Mouse (Mus musculus): ENCODE results near the gene Limk1. TPM values are rescaled to one million over a fixed set of nuclear protein-coding genes. Genes with fewer than 3 reads are reported as not detected.

The Limk1 gene
- polyA plus RNA-seq, 1 experiment from 2014 or later, result 1.8 TPM

DNA sequence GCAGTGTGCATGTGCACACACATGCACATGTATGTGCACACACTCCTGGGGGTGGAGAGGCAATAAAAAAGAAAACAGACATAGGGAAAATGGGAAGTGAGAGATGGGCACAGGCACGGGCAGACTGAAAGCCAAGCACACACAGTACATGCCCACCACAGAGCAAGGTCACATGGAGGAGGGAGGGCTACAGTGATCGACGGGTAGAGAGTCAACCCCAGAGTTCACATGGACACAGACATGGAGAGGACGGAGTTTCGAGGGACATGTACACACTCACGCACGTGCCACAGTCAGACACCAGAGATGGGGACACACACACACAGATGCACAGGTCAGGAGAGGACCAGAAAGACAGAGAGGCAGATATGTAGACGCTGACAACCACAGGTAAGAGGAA is 73.0 kb downstream of the Limk1 start:
- peaks cover 28% of the 10 kb centered on the region for H3K36me3 ChIP-seq (ENCODE audit: control insufficient read depth, insufficient read depth)
- 81% methylated on average over 8 of the region's 8 CpGs for WGBS
- H3K9me3 ChIP-seq (ENCODE audit: control insufficient read depth), result no peaks in the 10 kb centered on the region
- H3K4me2 ChIP-seq (replicated peaks; ENCODE audit: low read depth), result no peak overlapping the region
- H3K4me1 ChIP-seq (replicated peaks; ENCODE audit: control insufficient read depth, insufficient read depth, low read length), result 0 out of 2 replicates have a peak, but pooled peaks cover 6% of the 10 kb centered on the region
- H3K27me3 ChIP-seq (replicated peaks; ENCODE audit: control insufficient read depth, insufficient read depth, low read length), result no peaks in the 10 kb centered on the region
- ATAC-seq, result no peak
- H3K9ac ChIP-seq (ENCODE audit: low read depth, low read length), result no peak overlapping the region
- no peak overlapping the region for H3K27ac ChIP-seq (ENCODE audit: low read depth, low read length)
- TF ChIP-seq CTCF (IDR thresholded peaks at IDR 0.05; ENCODE audit: low read depth), result no peak
- H3K4me3 ChIP-seq (ENCODE audit: low read depth, low read length), result no peak overlapping the region

GRCm38 (mm10) chr5:134614802-134615201 is 73.6 kb downstream of the Limk1 start, which contains the start of gene Lat2:
Lat2 (minus strand) TSS chr5:134615025.
- Histone ChIP-seq H3K9ac (ENCODE audit: low read depth, low read length) (no peak within 1 kb of the TSS), H3K4me1 (replicated peaks; ENCODE audit: control insufficient read depth, insufficient read depth, low read length) (0 out of 2 replicates have a peak, but pooled peaks cover 6% of the 10 kb centered on the region), H3K27me3 (replicated peaks; ENCODE audit: control insufficient read depth, insufficient read depth, low read length) (no peaks in the 10 kb centered on the region), H3K9me3 (ENCODE audit: control insufficient read depth) (no peaks in the 10 kb centered on the region), H3K4me2 (replicated peaks; ENCODE audit: low read depth) (no peak within 1 kb of the TSS), H3K36me3 (ENCODE audit: control insufficient read depth, insufficient read depth) (peaks cover 22% of the 10 kb centered on the region), H3K27ac (ENCODE audit: low read depth, low read length) (no peak within 1 kb of the TSS), H3K4me3 (ENCODE audit: low read depth, low read length) (no peak within 1 kb of the TSS)
- TF ChIP-seq CTCF (IDR thresholded peaks at IDR 0.05; ENCODE audit: low read depth), result no peak
- no peak for ATAC-seq
- 80% methylated on average over 7 of the region's 7 CpGs for WGBS

- Histone ChIP-seq H3K4me2 (replicated peaks; ENCODE audit: low read depth) (no peak overlapping the region), H3K27ac (ENCODE audit: low read depth, low read length) (no peak overlapping the region), H3K4me3 (ENCODE audit: low read depth, low read length) (no peak overlapping the region), H3K36me3 (ENCODE audit: control insufficient read depth, insufficient read depth) (peaks cover 17% of the 10 kb centered on the region), H3K9me3 (ENCODE audit: control insufficient read depth) (no peaks in the 10 kb centered on the region), H3K4me1 (replicated peaks; ENCODE audit: control insufficient read depth, insufficient read depth, low read length) (0 out of 2 replicates have a peak, but pooled peaks cover 6% of the 10 kb centered on the region), H3K9ac (ENCODE audit: low read depth, low read length) (no peak overlapping the region), H3K27me3 (replicated peaks; ENCODE audit: control insufficient read depth, insufficient read depth, low read length) (no peaks in the 10 kb centered on the region)
- ATAC-seq, result no peak
- WGBS, result 89% methylated on average over 8 of the region's 8 CpGs
- TF ChIP-seq CTCF (IDR thresholded peaks at IDR 0.05; ENCODE audit: low read depth), result no peak
Measured at GRCm38 (mm10) chr5:134614296-134614695, 74.1 kb downstream of the Limk1 start.

GRCm38 (mm10) chr5:134613727-134614126 is 74.7 kb downstream of the Limk1 start:
- Histone ChIP-seq H3K27ac (ENCODE audit: low read depth, low read length) (no peak overlapping the region), H3K4me2 (replicated peaks; ENCODE audit: low read depth) (no peak overlapping the region), H3K4me1 (replicated peaks; ENCODE audit: control insufficient read depth, insufficient read depth, low read length) (0 out of 2 replicates have a peak, but pooled peaks cover 6% of the 10 kb centered on the region), H3K27me3 (replicated peaks; ENCODE audit: control insufficient read depth, insufficient read depth, low read length) (no peaks in the 10 kb centered on the region), H3K4me3 (ENCODE audit: low read depth, low read length) (no peak overlapping the region), H3K9me3 (ENCODE audit: control insufficient read depth) (no peaks in the 10 kb centered on the region), H3K36me3 (ENCODE audit: control insufficient read depth, insufficient read depth) (peaks cover 11% of the 10 kb centered on the region), H3K9ac (ENCODE audit: low read depth, low read length) (no peak overlapping the region)
- WGBS, result 87% methylated on average over 9 of the region's 9 CpGs
- ATAC-seq, result no peak
- no peak for TF ChIP-seq CTCF (IDR thresholded peaks at IDR 0.05; ENCODE audit: low read depth)

GRCm38 (mm10) chr5:134611810-134612521 is 76.4 kb downstream of the Limk1 start:
- Histone ChIP-seq H3K36me3 (ENCODE audit: control insufficient read depth, insufficient read depth) (peaks cover 6% of the 10 kb centered on the region; the same call in 1 of the 2 replicates), H3K9me3 (ENCODE audit: control insufficient read depth) (no peaks in the 10 kb centered on the region), H3K4me3 (ENCODE audit: low read depth, low read length) (no peak overlapping the region), H3K4me2 (replicated peaks; ENCODE audit: low read depth) (0 out of 2 replicates have a peak overlapping the region, but pooled peaks have one; percentile 3), H3K4me1 (replicated peaks; ENCODE audit: control insufficient read depth, insufficient read depth, low read length) (0 out of 2 replicates have a peak, but pooled peaks cover 6% of the 10 kb centered on the region), H3K9ac (ENCODE audit: low read depth, low read length) (no peak overlapping the region), H3K27ac (ENCODE audit: low read depth, low read length) (peak overlapping the region; percentile 60), H3K27me3 (replicated peaks; ENCODE audit: control insufficient read depth, insufficient read depth, low read length) (no peaks in the 10 kb centered on the region)
- ATAC-seq, result peak; percentile 92
- no peak for TF ChIP-seq CTCF (IDR thresholded peaks at IDR 0.05; ENCODE audit: low read depth)
- WGBS, result 38% methylated on average over 8 of the region's 8 CpGs

- Histone ChIP-seq H3K4me2 (replicated peaks; ENCODE audit: low read depth) (no peak overlapping the region), H3K27ac (ENCODE audit: low read depth, low read length) (no peak overlapping the region), H3K27me3 (replicated peaks; ENCODE audit: control insufficient read depth, insufficient read depth, low read length) (no peaks in the 10 kb centered on the region), H3K9ac (ENCODE audit: low read depth, low read length) (no peak overlapping the region), H3K9me3 (ENCODE audit: control insufficient read depth) (no peaks in the 10 kb centered on the region), H3K36me3 (ENCODE audit: control insufficient read depth, insufficient read depth) (peaks cover 6% of the 10 kb centered on the region; the same call in 1 of the 2 replicates), H3K4me1 (replicated peaks; ENCODE audit: control insufficient read depth, insufficient read depth, low read length) (0 out of 2 replicates have a peak, but pooled peaks cover 6% of the 10 kb centered on the region), H3K4me3 (ENCODE audit: low read depth, low read length) (no peak overlapping the region)
- TF ChIP-seq CTCF (IDR thresholded peaks at IDR 0.05; ENCODE audit: low read depth), result no peak
- no peak for ATAC-seq
- WGBS, result 81% methylated on average over 12 of the region's 12 CpGs
Measured at GRCm38 (mm10) chr5:134609916-134610643, 78.3 kb downstream of the Limk1 start.
